Mouse (Mus musculus) neural tube, embryonic 14.5 days (tissue): Measurements from ENCODE around the gene Calm4. TPM values are rescaled to one million over a fixed set of nuclear protein-coding genes. Genes with fewer than 3 reads are reported as not detected.

Source experiments
- ATAC-seq: fragments of 200-750 bp; cut with Nextera tagmentation; 2 replicates; pipeline ENCODE4 v1.8.0; 2017; ENCODE audit warnings: low read depth, mild to moderate bottlenecking, moderate TSS enrichment, moderate library complexity
- H3K27ac ChIP-seq: fragments of 300-500 bp; sonication (generic); 2 replicates; pipeline ENCODE4 v1.5.1; 2014; ENCODE audit warnings: low read depth, mild to moderate bottlenecking, control low read depth, low read length, moderate library complexity, mixed read lengths
- H3K27me3 ChIP-seq: fragments of 300-500 bp; sonication (generic); 2 replicates; pipeline ENCODE4 v1.6.1; 2014; ENCODE audit warnings: low read length; ENCODE audit not compliant: control insufficient read depth, insufficient read depth
- H3K36me3 ChIP-seq: fragments of 300-500 bp; sonication (generic); 2 replicates; pipeline ENCODE4 v1.6.1; 2014; ENCODE audit warnings: low read length, mixed read lengths; ENCODE audit not compliant: control insufficient read depth, insufficient read depth
- H3K4me1 ChIP-seq: fragments of 300-500 bp; sonication (generic); 2 replicates; pipeline ENCODE4 v1.6.1; 2014; ENCODE audit warnings: low read length; ENCODE audit not compliant: control insufficient read depth, insufficient read depth
- H3K4me2 ChIP-seq: fragments of 300-500 bp; sonication (generic); 2 replicates; pipeline ENCODE4 v1.6.1; 2014; ENCODE audit warnings: mild to moderate bottlenecking, low read depth, low read length, control low read depth
- H3K4me3 ChIP-seq: fragments of 300-500 bp; sonication (generic); 2 replicates; pipeline ENCODE4 v1.5.1; 2014; ENCODE audit warnings: low read depth, low read length, control low read depth, mixed read lengths
- H3K9ac ChIP-seq: fragments of 300-500 bp; sonication (generic); replicated peaks from 2 replicates; pipeline ENCODE4 v1.6.1; 2014; ENCODE audit warnings: low read depth, mild to moderate bottlenecking, control low read depth, low read length, mixed read lengths
- H3K9me3 ChIP-seq: fragments of 300-500 bp; sonication (generic); 2 replicates; pipeline ENCODE4 v1.6.1; 2016; ENCODE audit warnings: low read length; ENCODE audit not compliant: control insufficient read depth
- WGBS: fragments of 180-500 bp; shearing (Covaris S2); extraction: QIAGEN DNeasy Blood & Tissue Kit; methylation state at CpG from one replicate; pipeline ENCODE4 v1.1.7; 2014; 5-methylcytosine and 5-hydroxymethylcytosine counted together
- polyA plus RNA-seq: library from polyadenylated mRNA; unstranded; fragments of >200 nt; fragmentation: Nextera tagmentation; extraction: Ambion mirVana; gene quantifications from 2 replicates; pipeline ENCODE4 v1.2.1, GENCODE M21; 2014

Gene Calm4
- polyA plus RNA-seq, 1 experiment from 2014 or later: not detected

- 87% methylated on average over 8 of the region's 8 CpGs for WGBS
- Histone ChIP-seq H3K27ac (no peak overlapping the region), H3K36me3 (no peaks in the 10 kb centered on the region), H3K9ac (no peak overlapping the region), H3K4me1 (no peaks in the 10 kb centered on the region), H3K4me2 (no peak overlapping the region), H3K27me3 (no peaks in the 10 kb centered on the region), H3K9me3 (no peaks in the 10 kb centered on the region), H3K4me3 (no peak overlapping the region)
- no peak for ATAC-seq
These were observed 28.9 kb downstream of the Calm4 start for GRCm38 (mm10) chr13:3866355-3867052.

- H3K27me3 ChIP-seq: no peaks in the 10 kb centered on the region
- no peaks in the 10 kb centered on the region for H3K9me3 ChIP-seq
- no peak for ATAC-seq
- H3K4me2 ChIP-seq: no peak overlapping the region
- H3K36me3 ChIP-seq: no peaks in the 10 kb centered on the region
- no peak overlapping the region for H3K9ac ChIP-seq
- no peak overlapping the region for H3K4me3 ChIP-seq
- H3K4me1 ChIP-seq: no peaks in the 10 kb centered on the region
- no peak overlapping the region for H3K27ac ChIP-seq
- WGBS: 87% methylated on average over 6 of the region's 6 CpGs
These were observed 29.6 kb downstream of the Calm4 start for GRCm38 (mm10) chr13:3867158-3867557.

GRCm38 (mm10) chr13:3869901-3870300, 32.3 kb downstream of the Calm4 start:
- no peak for ATAC-seq
- no peak overlapping the region for H3K9ac ChIP-seq
- H3K36me3 ChIP-seq: no peaks in the 10 kb centered on the region
- no peak overlapping the region for H3K27ac ChIP-seq
- no peaks in the 10 kb centered on the region for H3K27me3 ChIP-seq
- H3K9me3 ChIP-seq: no peaks in the 10 kb centered on the region
- H3K4me1 ChIP-seq: no peaks in the 10 kb centered on the region
- H3K4me3 ChIP-seq: no peak overlapping the region
- no peak overlapping the region for H3K4me2 ChIP-seq

GRCm38 (mm10) chr13:3872832-3873231, 35.3 kb downstream of the Calm4 start:
- Histone ChIP-seq H3K27ac (no peak overlapping the region), H3K27me3 (no peaks in the 10 kb centered on the region), H3K9me3 (no peaks in the 10 kb centered on the region), H3K4me2 (no peak overlapping the region), H3K36me3 (no peaks in the 10 kb centered on the region), H3K4me1 (no peaks in the 10 kb centered on the region), H3K9ac (no peak overlapping the region), H3K4me3 (no peak overlapping the region)
- WGBS: 89% methylated on average over 4 of the region's 4 CpGs
- no peak for ATAC-seq

- Histone ChIP-seq H3K27ac (no peak overlapping the region), H3K9me3 (no peaks in the 10 kb centered on the region), H3K36me3 (no peaks in the 10 kb centered on the region), H3K4me1 (no peaks in the 10 kb centered on the region), H3K4me3 (no peak overlapping the region), H3K9ac (no peak overlapping the region), H3K4me2 (no peak overlapping the region), H3K27me3 (no peaks in the 10 kb centered on the region)
- WGBS: 76% methylated on average over 6 of the region's 6 CpGs
- ATAC-seq: no peak
These were observed 38.9 kb downstream of the Calm4 start for GRCm38 (mm10) chr13:3876448-3876847.

GRCm38 (mm10) chr13:3877185-3877584, 39.6 kb downstream of the Calm4 start:
- H3K4me3 ChIP-seq: no peak overlapping the region
- no peaks in the 10 kb centered on the region for H3K27me3 ChIP-seq
- H3K4me2 ChIP-seq: no peak overlapping the region
- H3K4me1 ChIP-seq: no peaks in the 10 kb centered on the region
- H3K9ac ChIP-seq: no peak overlapping the region
- no peak for ATAC-seq
- no peaks in the 10 kb centered on the region for H3K9me3 ChIP-seq
- H3K36me3 ChIP-seq: no peaks in the 10 kb centered on the region
- H3K27ac ChIP-seq: no peak overlapping the region
- WGBS: 89% methylated on average over 6 of the region's 6 CpGs

- Histone ChIP-seq H3K9me3 (no peaks in the 10 kb centered on the region), H3K4me2 (no peak overlapping the region), H3K27ac (no peak overlapping the region), H3K36me3 (no peaks in the 10 kb centered on the region), H3K4me1 (no peaks in the 10 kb centered on the region), H3K4me3 (no peak overlapping the region), H3K27me3 (no peaks in the 10 kb centered on the region), H3K9ac (no peak overlapping the region)
- 68% methylated on average over 4 of the region's 4 CpGs for WGBS
- ATAC-seq: no peak
These were observed 40.2 kb downstream of the Calm4 start for GRCm38 (mm10) chr13:3877679-3878220.

- Histone ChIP-seq H3K27ac (no peak overlapping the region), H3K4me3 (no peak overlapping the region), H3K9me3 (no peaks in the 10 kb centered on the region), H3K36me3 (peaks cover 5% of the 10 kb centered on the region; the same call in 1 of the 2 replicates), H3K4me2 (no peak overlapping the region), H3K9ac (no peak overlapping the region), H3K27me3 (no peaks in the 10 kb centered on the region), H3K4me1 (no peaks in the 10 kb centered on the region)
- ATAC-seq: no peak
- WGBS: 96% methylated on average over 7 of the region's 7 CpGs
These were observed 49.1 kb downstream of the Calm4 start for GRCm38 (mm10) chr13:3886663-3887062.
